10 mouse cellular contexts compared by ENCODE assay signal in the genomic region with DNA sequence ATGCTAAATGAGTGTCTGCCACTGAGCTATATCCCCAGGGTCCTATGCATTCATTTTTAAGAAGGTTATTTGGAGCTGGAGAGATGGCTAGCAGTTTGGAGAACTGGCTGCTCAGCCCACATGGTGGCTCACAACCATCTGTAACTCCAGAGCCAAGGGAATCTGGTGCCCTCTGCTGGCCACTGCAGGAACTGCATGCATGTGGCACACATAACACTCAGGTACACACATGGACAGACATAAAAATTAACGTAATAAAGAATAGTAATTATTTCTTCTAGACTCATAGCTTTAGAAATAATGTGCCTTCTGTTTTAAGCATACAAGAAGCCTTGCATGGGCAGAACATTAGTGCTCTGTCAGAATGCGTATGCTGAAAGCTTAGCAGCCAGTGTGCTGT.
A peak's percentile ranks its signal among the peaks of the same experiment; 100 is the strongest.
DNase-seq lines count a peak whose midpoint lies in the region; ATAC-seq and TF ChIP-seq lines count a peak whose summit lies in the region.
"Had no signal": no experiment of that assay in that cellular context is flagged by ENCODE, and none has a peak within 500 bp of the region (broad histone marks: within the 10 kb centered on the region; RNA-seq: fewer than 3 reads in every experiment).

No protein-coding gene starts in this region.

- no peak overlapping the region for H3K9ac ChIP-seq in liver, adult 2 months (ENCODE audit: low read depth, low read length)
- H3K9ac ChIP-seq in liver, embryonic 12.5 days = no peak overlapping the region
- no peak overlapping the region for H3K9ac ChIP-seq in intestine, embryonic 15.5 days

- no peaks in the 10 kb centered on the region for H3K36me3 ChIP-seq in liver, adult 2 months (ENCODE audit: control insufficient read depth, insufficient read depth, low read length)
- H3K36me3 ChIP-seq in liver, embryonic 12.5 days = no peaks in the 10 kb centered on the region
- H3K36me3 ChIP-seq in splenic B cell, adult 2 months (ENCODE audit: control insufficient read depth, insufficient read depth, low read length, poor library complexity, severe bottlenecking) = no peaks in the 10 kb centered on the region
- H3K36me3 ChIP-seq in intestine, embryonic 15.5 days = no peaks in the 10 kb centered on the region

- H3K27ac ChIP-seq in cerebellum, adult 2 months (ENCODE audit: insufficient read depth, low read length) = no peak overlapping the region
- H3K27ac ChIP-seq in liver, adult 2 months (replicated peaks; ENCODE audit: insufficient read depth, low read depth, low read length) = no peak overlapping the region
- no peak overlapping the region for H3K27ac ChIP-seq in liver, embryonic 12.5 days
- H3K27ac ChIP-seq in bone marrow macrophage, adult 2 months (ENCODE audit: insufficient read depth, low read depth, low read length) = no peak overlapping the region
- no peak overlapping the region for H3K27ac ChIP-seq in intestine, embryonic 15.5 days
- H3K27ac ChIP-seq: macrophage had no signal

- H3K27me3 ChIP-seq in cerebellum, adult 2 months (ENCODE audit: control insufficient read depth, insufficient read depth, low read length) = no peaks in the 10 kb centered on the region
- H3K27me3 ChIP-seq in liver, adult 2 months (ENCODE audit: control insufficient read depth, insufficient read depth, low read length) = peaks cover 2% of the 10 kb centered on the region; the same call in 1 of the 2 replicates
- no peaks in the 10 kb centered on the region for H3K27me3 ChIP-seq in liver, embryonic 12.5 days (replicated peaks)
- no peaks in the 10 kb centered on the region for H3K27me3 ChIP-seq in splenic B cell, adult 2 months (ENCODE audit: control insufficient read depth, insufficient read depth, low read length, poor library complexity, severe bottlenecking)
- H3K27me3 ChIP-seq in intestine, embryonic 15.5 days (replicated peaks) = no peaks in the 10 kb centered on the region

- no peak overlapping the region for H3K4me3 ChIP-seq in cerebellum, adult 2 months (replicated peaks; ENCODE audit: insufficient read depth, low read depth, low read length)
- no peak overlapping the region for H3K4me3 ChIP-seq in liver, adult 2 months (ENCODE audit: insufficient read depth, low read depth, low read length)
- H3K4me3 ChIP-seq in liver, embryonic 12.5 days = no peak overlapping the region
- no peak overlapping the region for H3K4me3 ChIP-seq in bone marrow macrophage, adult 2 months (ENCODE audit: insufficient read depth, low read length)
- no peak overlapping the region for H3K4me3 ChIP-seq in intestine, embryonic 15.5 days (replicated peaks)

- WGBS in cerebellum, adult 2 months = 97% methylated on average over 2 of the region's 2 CpGs
- WGBS in liver, adult 2 months = 96% methylated on average over 2 of the region's 2 CpGs
- WGBS in liver, embryonic 12.5 days (ENCODE audit: insufficient replicate concordance) = 88% methylated on average over 2 of the region's 2 CpGs
- 93% methylated on average over 2 of the region's 2 CpGs for WGBS in intestine, embryonic 15.5 days

- no peaks in the 10 kb centered on the region for H3K4me1 ChIP-seq in cerebellum, adult 2 months (ENCODE audit: control insufficient read depth, insufficient read depth, low read length)
- no peaks in the 10 kb centered on the region for H3K4me1 ChIP-seq in liver, adult 2 months (ENCODE audit: control insufficient read depth, insufficient read depth, low read length)
- no peaks in the 10 kb centered on the region for H3K4me1 ChIP-seq in liver, embryonic 12.5 days
- no peaks in the 10 kb centered on the region for H3K4me1 ChIP-seq in bone marrow macrophage, adult 2 months (ENCODE audit: control insufficient read depth, insufficient read depth, low read length)
- H3K4me1 ChIP-seq in intestine, embryonic 15.5 days (replicated peaks) = no peaks in the 10 kb centered on the region

- 0 out of 2 replicates have a peak, but pooled peaks have one; percentile 6 for TF ChIP-seq CTCF in cerebellum, adult 2 months (IDR thresholded peaks at IDR 0.05; ENCODE audit: borderline replicate concordance, insufficient read depth, low read depth, low read length)
- TF ChIP-seq CTCF in liver, adult 2 months (IDR thresholded peaks at IDR 0.05; ENCODE audit: low read depth, low read length) = peak; percentile 53
- TF ChIP-seq CTCF in bone marrow macrophage, adult 2 months (IDR thresholded peaks at IDR 0.05; ENCODE audit: low read depth, low read length) = peak; percentile 56; the same call in 1 of the 2 replicates

- H3K9me3 ChIP-seq in liver, embryonic 12.5 days (replicated peaks) = peaks cover 25% of the 10 kb centered on the region
- H3K9me3 ChIP-seq in intestine, embryonic 15.5 days = no peaks in the 10 kb centered on the region

- H3K79me2 ChIP-seq in liver, adult 2 months (ENCODE audit: control insufficient read depth, insufficient read depth, low read length) = no peaks in the 10 kb centered on the region

- no peak overlapping the region for H3K4me2 ChIP-seq in liver, embryonic 12.5 days
- H3K4me2 ChIP-seq in intestine, embryonic 15.5 days (replicated peaks) = no peak overlapping the region

- no peak for TF ChIP-seq POLR2A in cerebellum, adult 2 months (IDR thresholded peaks at IDR 0.05; ENCODE audit: borderline replicate concordance, insufficient read depth, low read length)
- no peak for TF ChIP-seq POLR2A in liver, adult 2 months (IDR thresholded peaks at IDR 0.05; ENCODE audit: extremely low read depth, insufficient read depth, low read length)
- no peak for TF ChIP-seq POLR2A in bone marrow macrophage, adult 2 months (IDR thresholded peaks at IDR 0.05; ENCODE audit: borderline replicate concordance, low read depth, low read length)

- no peak for DNase-seq in cerebellum, adult 2 months
- DNase-seq in cerebellum, adult 11-12 months = no peak
- DNase-seq in liver, adult 2 months (ENCODE audit: extremely low read depth, low read depth, low spot score) = no peak
- peak; percentile 7 for DNase-seq in splenic B cell, adult 2 months (ENCODE audit: low read depth, low spot score)
- no peak for DNase-seq in heart, postnatal 4 days
- DNase-seq: right cerebral cortex, postnatal 4 days had no signal

- ATAC-seq in liver, embryonic 12.5 days = no peak
- no peak for ATAC-seq in intestine, embryonic 15.5 days

Comparison
In these comparisons a context has a peak if more than half of its experiments do, and no peak if none do; other contexts are left out.
1. CTCF ChIP-seq: peak in every context shown above with its lines; median percentile 56 in bone marrow macrophage, adult 2 months; 53 in liver, adult 2 months; 6 in cerebellum, adult 2 months.